Mouse (Mus musculus) cortical plate, adult 2 months (tissue): ENCODE measurements around the gene Nsun7.
A peak's percentile ranks its signal among the peaks of the same experiment; 100 is the strongest.

Experiments
- CTCF ChIP-seq: fragments of 200-500 bp; IDR thresholded peaks from 2 replicates; pipeline ENCODE4 v1.5.1; 2011; ENCODE audit warnings: mild to moderate bottlenecking, control low read depth, low read length; ENCODE audit not compliant: insufficient read depth; ENCODE audit errors: extremely low read depth
- POLR2A ChIP-seq: fragments of 200-500 bp; IDR thresholded peaks from 2 replicates; pipeline ENCODE4 v1.6.1; 2011; ENCODE audit warnings: mild to moderate bottlenecking, low read length, control low read depth; ENCODE audit not compliant: insufficient read depth; ENCODE audit errors: extremely low read depth

DNA sequence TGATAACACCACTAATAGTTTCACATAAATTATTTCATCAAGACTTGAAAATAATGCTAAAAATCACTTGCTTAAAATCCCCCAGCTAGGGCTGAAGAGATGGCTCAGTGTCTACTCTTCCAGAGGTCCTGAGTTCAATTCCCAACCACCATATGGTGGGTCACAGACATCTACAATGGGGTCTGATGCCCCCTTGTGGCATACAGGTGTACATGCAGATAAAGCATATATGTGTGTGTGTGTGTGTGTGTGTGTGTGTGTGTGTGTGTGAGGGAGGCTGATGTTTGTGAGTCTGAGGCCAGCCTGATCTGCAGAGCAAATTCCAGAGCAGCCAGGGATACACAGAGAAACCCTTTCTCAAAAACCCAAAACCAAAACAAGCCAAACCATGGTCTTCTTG lies 17.8 kb upstream of the Nsun7 start:
- peak; percentile 35 for TF ChIP-seq CTCF
- no peak for TF ChIP-seq POLR2A
